Mouse (Mus musculus): Measurements from ENCODE around the gene Dbp.

GRCm38 (mm10) chr7:45726419-45726818 is 21.5 kb downstream of the Dbp start:
- TF ChIP-seq CTCF (conservative IDR thresholded peaks at IDR 0.05 in 1 of 2, IDR thresholded peaks at IDR 0.05 in 1 of 2; ENCODE audit: low read depth in 2 of 2, low read length in 2 of 2) (no peak), MAX (IDR thresholded peaks at IDR 0.05; ENCODE audit: low read length) (no peak), JUND (conservative IDR thresholded peaks at IDR 0.05; ENCODE audit: low read depth, low read length) (no peak), USF1 (IDR thresholded peaks at IDR 0.05; ENCODE audit: low read depth, low read length) (no peak), USF2 (conservative IDR thresholded peaks at IDR 0.05; ENCODE audit: low read depth, low read length) (no peak), ETS1 (conservative IDR thresholded peaks at IDR 0.05; ENCODE audit: low read depth, low read length) (no peak), POLR2A (IDR thresholded peaks at IDR 0.05; ENCODE audit: low read depth, low read length) (no peak), E2F4 (IDR thresholded peaks at IDR 0.05; ENCODE audit: insufficient replicate concordance, low read depth, low read length) (no peak), SIN3A (IDR thresholded peaks at IDR 0.05; ENCODE audit: low read length) (no peak), CHD1 (IDR thresholded peaks at IDR 0.05; ENCODE audit: low read depth, low read length) (no peak), RAD21 (IDR thresholded peaks at IDR 0.05; ENCODE audit: low read depth, low read length) (no peak), RCOR1 (conservative IDR thresholded peaks at IDR 0.05; ENCODE audit: low read depth, low read length) (no peak), TBP (conservative IDR thresholded peaks at IDR 0.05; ENCODE audit: low read depth, low read length) (no peak)
